Mouse (Mus musculus) forebrain, embryonic 15.5 days (tissue): ENCODE measurements around the gene Olfr611. TPM values are rescaled to one million over a fixed set of nuclear protein-coding genes. Genes with fewer than 3 reads are reported as not detected.
"Not testable (repeated sequence)": the region's sequence is repeated elsewhere in the genome, so short reads cannot be mapped to it uniquely, and the experiment has no call there.

Source experiments
- ATAC-seq: fragments of 200-750 bp; cut with Nextera tagmentation; replicated peaks from 2 replicates; pipeline ENCODE4 v1.8.0; 2017; ENCODE audit warnings: mild to moderate bottlenecking, moderate TSS enrichment, moderate library complexity
- H3K27ac ChIP-seq: fragments of 300-500 bp; sonication (generic); replicated peaks from 2 replicates; pipeline ENCODE4 v1.5.1; 2015; ENCODE audit warnings: mild to moderate bottlenecking, inconsistent platforms
- H3K27me3 ChIP-seq: fragments of 300-500 bp; sonication (generic); 2 replicates; pipeline ENCODE4 v1.6.1; 2015; ENCODE audit warnings: inconsistent platforms
- H3K36me3 ChIP-seq: fragments of 300-500 bp; sonication (generic); 2 replicates; pipeline ENCODE4 v1.6.1; 2015; ENCODE audit warnings: mild to moderate bottlenecking, inconsistent platforms
- H3K4me1 ChIP-seq: fragments of 300-500 bp; sonication (generic); 2 replicates; pipeline ENCODE4 v1.6.1; 2015; ENCODE audit warnings: inconsistent platforms
- H3K4me2 ChIP-seq: fragments of 300-500 bp; sonication (generic); replicated peaks from 2 replicates; pipeline ENCODE4 v1.6.1; 2015; ENCODE audit warnings: mild to moderate bottlenecking, inconsistent platforms
- H3K4me3 ChIP-seq: fragments of 300-500 bp; sonication (generic); 2 replicates; pipeline ENCODE4 v1.5.1; 2015; ENCODE audit warnings: mild to moderate bottlenecking, inconsistent platforms
- H3K9ac ChIP-seq: fragments of 300-500 bp; sonication (generic); replicated peaks from 2 replicates; pipeline ENCODE4 v1.6.1; 2015; ENCODE audit warnings: mild to moderate bottlenecking, inconsistent platforms
- H3K9me3 ChIP-seq: fragments of 300-500 bp; sonication (generic); 2 replicates; pipeline ENCODE4 v1.6.1; 2016; ENCODE audit warnings: inconsistent platforms
- WGBS: fragments of 180-500 bp; shearing (Covaris S2); methylation state at CpG from one replicate; pipeline ENCODE4 v1.1.7; 2015; ENCODE audit warnings: mixed read lengths; 5-methylcytosine and 5-hydroxymethylcytosine counted together
- polyA plus RNA-seq: library from polyadenylated mRNA; unstranded; fragments of >200 nt; fragmentation: Nextera tagmentation; extraction: Ambion mirVana; gene quantifications from 2 replicates; pipeline ENCODE4 v1.2.1, GENCODE M21; 2015

The Olfr611 gene
- not detected in 2 replicates for polyA plus RNA-seq

- H3K4me2 ChIP-seq, H3K36me3 ChIP-seq, H3K4me1 ChIP-seq, H3K27me3 ChIP-seq, H3K4me3 ChIP-seq, ATAC-seq, H3K9ac ChIP-seq, H3K27ac ChIP-seq, H3K9me3 ChIP-seq: not testable (repeated sequence)
- WGBS: 56% methylated on average over 1 of the region's 1 CpGs
These were observed at the start of gene Olfr611 for GRCm38 (mm10) chr7:103520746-103521145. Gene Olfr611 (minus strand): TSS chr7:103520846.

- ATAC-seq: no peak
- no peaks in the 10 kb centered on the region for H3K4me1 ChIP-seq
- H3K4me2 ChIP-seq: no peak within 1 kb of the TSS
- no peaks in the 10 kb centered on the region for H3K36me3 ChIP-seq
- H3K9me3 ChIP-seq: no peaks in the 10 kb centered on the region
- H3K4me3 ChIP-seq: no peak within 1 kb of the TSS
- no peaks in the 10 kb centered on the region for H3K27me3 ChIP-seq
- H3K9ac ChIP-seq: no peak within 1 kb of the TSS
- H3K27ac ChIP-seq: no peak within 1 kb of the TSS
- 83% methylated on average over 3 of the region's 3 CpGs for WGBS
These were observed 48.4 kb upstream of the Olfr611 start, which contains the start of gene Olfr616 for GRCm38 (mm10) chr7:103569043-103569442. Gene Olfr616 (minus strand): TSS chr7:103569143.

- no peak within 1 kb of the TSS for H3K4me3 ChIP-seq
- WGBS: 84% methylated on average over 2 of the region's 2 CpGs
- H3K27ac ChIP-seq: no peak within 1 kb of the TSS
These were observed 35.1 kb upstream of the Olfr611 start, which contains the start of gene Olfr615 for GRCm38 (mm10) chr7:103555779-103556178. Gene Olfr615 (plus strand): TSS chr7:103556079.

GRCm38 (mm10) chr7:103547774-103548173, 27.1 kb upstream of the Olfr611 start, which contains the start of gene Olfr613:
Gene Olfr613 (plus strand): TSS chr7:103548074.
- H3K4me3 ChIP-seq: no peak within 1 kb of the TSS
- no peak within 1 kb of the TSS for H3K27ac ChIP-seq
- ATAC-seq: no peak
- no peaks in the 10 kb centered on the region for H3K27me3 ChIP-seq
- no peaks in the 10 kb centered on the region for H3K4me1 ChIP-seq
- no peak within 1 kb of the TSS for H3K9ac ChIP-seq
- no peaks in the 10 kb centered on the region for H3K9me3 ChIP-seq
- H3K4me2 ChIP-seq: no peak within 1 kb of the TSS
- no peaks in the 10 kb centered on the region for H3K36me3 ChIP-seq
- 86% methylated on average over 2 of the region's 2 CpGs for WGBS

More at GRCm38 (mm10) chr7:103555779-103556178, 35.1 kb upstream of the Olfr611 start, which contains the start of gene Olfr615:
- Histone ChIP-seq H3K4me2 (no peak within 1 kb of the TSS), H3K36me3 (no peaks in the 10 kb centered on the region), H3K9me3 (no peaks in the 10 kb centered on the region), H3K27me3 (no peaks in the 10 kb centered on the region), H3K9ac (no peak within 1 kb of the TSS), H3K4me1 (no peaks in the 10 kb centered on the region)
- ATAC-seq: no peak

GRCm38 (mm10) chr7:103542617-103543016, 22.0 kb upstream of the Olfr611 start, which contains the start of gene Olfr612:
Gene Olfr612 (minus strand): TSS chr7:103542717.
- H3K27me3 ChIP-seq, H3K9me3 ChIP-seq, ATAC-seq, H3K4me2 ChIP-seq, H3K36me3 ChIP-seq, H3K4me1 ChIP-seq, H3K27ac ChIP-seq, H3K9ac ChIP-seq, H3K4me3 ChIP-seq: not testable (repeated sequence)
- WGBS: 84% methylated on average over 2 of the region's 2 CpGs

- H3K27ac ChIP-seq: no peak within 1 kb of the TSS
- no peaks in the 10 kb centered on the region for H3K27me3 ChIP-seq
- no peak for ATAC-seq
- H3K9ac ChIP-seq: no peak within 1 kb of the TSS
- no peak within 1 kb of the TSS for H3K4me2 ChIP-seq
- no peak within 1 kb of the TSS for H3K4me3 ChIP-seq
- H3K36me3 ChIP-seq: no peaks in the 10 kb centered on the region
- H3K9me3 ChIP-seq: no peaks in the 10 kb centered on the region
- WGBS: 89% methylated on average over 2 of the region's 2 CpGs
- H3K4me1 ChIP-seq: no peaks in the 10 kb centered on the region
These were observed 8.6 kb downstream of the Olfr611 start, which contains the start of gene Olfr610 for GRCm38 (mm10) chr7:103512022-103512421. Gene Olfr610 (minus strand): TSS chr7:103512122.

- Histone ChIP-seq H3K4me3 (no peak within 1 kb of the TSS), H3K4me1 (no peaks in the 10 kb centered on the region), H3K4me2 (no peak within 1 kb of the TSS), H3K9me3 (no peaks in the 10 kb centered on the region), H3K27ac (no peak within 1 kb of the TSS), H3K27me3 (no peaks in the 10 kb centered on the region), H3K36me3 (no peaks in the 10 kb centered on the region), H3K9ac (no peak within 1 kb of the TSS)
- WGBS: 73% methylated on average over 1 of the region's 1 CpGs
- ATAC-seq: no peak
These were observed 22.7 kb downstream of the Olfr611 start, which contains the start of gene Olfr609 for GRCm38 (mm10) chr7:103497962-103498361. Gene Olfr609 (minus strand): TSS chr7:103498062.

GRCm38 (mm10) chr7:103477106-103477505, 43.5 kb downstream of the Olfr611 start:
- H3K4me2 ChIP-seq, H3K9ac ChIP-seq, ATAC-seq, H3K4me3 ChIP-seq, H3K27me3 ChIP-seq, H3K4me1 ChIP-seq, H3K27ac ChIP-seq, H3K9me3 ChIP-seq, H3K36me3 ChIP-seq: not testable (repeated sequence)
- 80% methylated on average over 9 of the region's 9 CpGs for WGBS

GRCm38 (mm10) chr7:103469577-103469976, 51.1 kb downstream of the Olfr611 start, which contains the start of gene Olfr608:
Gene Olfr608 (plus strand): TSS chr7:103469877.
- Histone ChIP-seq H3K36me3 (no peaks in the 10 kb centered on the region), H3K4me1 (no peaks in the 10 kb centered on the region), H3K27me3 (no peaks in the 10 kb centered on the region), H3K27ac (no peak within 1 kb of the TSS), H3K4me3 (no peak within 1 kb of the TSS), H3K9ac (no peak within 1 kb of the TSS), H3K4me2 (no peak within 1 kb of the TSS), H3K9me3 (no peaks in the 10 kb centered on the region)
- ATAC-seq: no peak

Other genes with a start within 250 kb of the Olfr611 start
- gene Olfr596, start 215.2 kb downstream of the Olfr611 start, polyA plus RNA-seq: not detected in 2 replicates
- not detected in 2 replicates for gene Olfr597, start 204.5 kb downstream of the Olfr611 start, polyA plus RNA-seq
- gene Olfr598, start 197.3 kb downstream of the Olfr611 start, polyA plus RNA-seq: not detected in 2 replicates
- not detected in 2 replicates for gene Olfr599, start 184.9 kb downstream of the Olfr611 start, polyA plus RNA-seq
- not detected in 2 replicates for gene Olfr600, start 171.2 kb downstream of the Olfr611 start, polyA plus RNA-seq
- gene Olfr601, start 158.2 kb downstream of the Olfr611 start, polyA plus RNA-seq: not detected in 2 replicates
- gene Olfr603, start 134.7 kb downstream of the Olfr611 start, polyA plus RNA-seq: not detected in 2 replicates
- not detected in 2 replicates for gene Usp17lc, start 105.8 kb downstream of the Olfr611 start, polyA plus RNA-seq
- gene Olfr605, start 75.4 kb downstream of the Olfr611 start, polyA plus RNA-seq: not detected in 2 replicates
- gene Olfr606, start 71.8 kb downstream of the Olfr611 start, polyA plus RNA-seq: not detected in 2 replicates
- not detected in 2 replicates for gene Olfr607, start 56.7 kb downstream of the Olfr611 start, polyA plus RNA-seq
- not detected in 2 replicates for gene Olfr608, start 51.0 kb downstream of the Olfr611 start, polyA plus RNA-seq
- gene Olfr609, start 22.8 kb downstream of the Olfr611 start, polyA plus RNA-seq: not detected in 2 replicates
- gene Olfr610, start 8.7 kb downstream of the Olfr611 start, polyA plus RNA-seq: not detected in 2 replicates
- not detected in 2 replicates for gene Olfr612, start 21.9 kb upstream of the Olfr611 start, polyA plus RNA-seq
- not detected in 2 replicates for gene Olfr613, start 27.2 kb upstream of the Olfr611 start, polyA plus RNA-seq
- not detected in 2 replicates for gene Olfr615, start 35.2 kb upstream of the Olfr611 start, polyA plus RNA-seq
- gene Olfr616, start 48.3 kb upstream of the Olfr611 start, polyA plus RNA-seq: not detected in 2 replicates
- not detected in 2 replicates for gene Olfr617, start 52.2 kb upstream of the Olfr611 start, polyA plus RNA-seq
- not detected in 2 replicates for gene Olfr618, start 69.3 kb upstream of the Olfr611 start, polyA plus RNA-seq
- gene Olfr619, start 79.7 kb upstream of the Olfr611 start, polyA plus RNA-seq: not detected in 2 replicates
- not detected in 2 replicates for gene Olfr620, start 91.7 kb upstream of the Olfr611 start, polyA plus RNA-seq
- not detected in 2 replicates for gene Olfr622, start 121.9 kb upstream of the Olfr611 start, polyA plus RNA-seq
- gene Olfr623, start 142.9 kb upstream of the Olfr611 start, polyA plus RNA-seq: not detected in 2 replicates
- gene Olfr624, start 150.3 kb upstream of the Olfr611 start, polyA plus RNA-seq: not detected in 2 replicates
- gene Olfr625-ps1, start 161.9 kb upstream of the Olfr611 start, polyA plus RNA-seq: not detected in 2 replicates
- gene Olfr243, start 193.8 kb upstream of the Olfr611 start, polyA plus RNA-seq: not detected in 2 replicates
- gene Olfr628, start 209.5 kb upstream of the Olfr611 start, polyA plus RNA-seq: not detected in 2 replicates
- gene Olfr629, start 224.1 kb upstream of the Olfr611 start, polyA plus RNA-seq: not detected in 2 replicates
- gene Olfr630, start 236.5 kb upstream of the Olfr611 start, polyA plus RNA-seq: not detected in 2 replicates